Mouse (Mus musculus): ENCODE data around the gene Lurap1. TPM values are rescaled to one million over a fixed set of nuclear protein-coding genes. Genes with fewer than 3 reads are reported as not detected.

Gene Lurap1
- polyA plus RNA-seq, 1 experiment: 0.85 TPM

DNA sequence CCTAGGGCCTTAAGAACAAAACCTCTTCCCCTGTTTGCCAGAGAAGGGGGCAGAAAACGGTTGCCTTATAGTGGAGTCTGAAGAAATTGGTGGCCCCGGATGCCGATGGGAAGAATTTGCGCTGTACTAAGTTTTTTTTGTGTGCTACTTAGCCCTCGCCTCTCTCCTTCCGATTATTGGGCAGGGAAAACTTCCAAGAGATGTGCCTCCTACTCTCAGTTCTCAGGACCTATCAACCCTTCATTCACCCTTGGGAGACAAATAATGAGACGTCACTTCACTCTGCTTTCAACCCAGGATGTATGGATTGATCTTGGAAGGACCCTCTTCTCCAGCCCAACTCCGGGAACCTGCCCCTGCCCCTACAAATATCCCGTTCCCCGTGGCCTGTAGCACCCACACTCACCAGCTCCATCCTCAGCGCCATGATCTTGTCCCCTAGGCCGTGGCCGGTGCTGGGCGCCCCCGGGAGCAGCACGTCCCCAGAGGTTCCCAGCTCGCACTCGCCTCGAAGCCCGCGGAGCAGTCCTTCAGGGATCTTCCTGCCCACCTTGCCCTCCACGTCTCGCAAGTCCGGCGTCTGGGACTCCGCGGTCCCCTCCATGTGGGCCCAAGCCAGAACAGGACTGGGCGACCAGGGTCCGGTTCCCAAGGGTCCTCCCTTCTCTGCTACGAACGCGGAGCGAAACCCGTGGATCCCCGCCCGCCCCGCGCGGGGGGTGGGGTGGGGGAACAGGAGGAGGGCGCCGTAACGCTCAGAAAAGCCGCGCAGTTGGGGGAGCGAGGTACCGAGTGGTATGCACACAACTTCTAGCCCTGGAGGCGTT lies 7.0 kb downstream of the Lurap1 start:
- Histone ChIP-seq H3K36me3 (ENCODE audit: control insufficient read depth, insufficient read depth, low read length) (no peaks in the 10 kb centered on the region), H3K4me1 (ENCODE audit: control insufficient read depth, insufficient read depth, insufficient read length, low read length) (peaks cover 5% of the 10 kb centered on the region), H3K4me3 (ENCODE audit: low read depth, low read length) (peak overlapping the region; percentile 76), H3K27me3 (ENCODE audit: control insufficient read depth, insufficient read depth, low read length) (peaks cover 9% of the 10 kb centered on the region; the same call in 1 of the 2 replicates), H3K27ac (ENCODE audit: insufficient read depth, low read depth, low read length) (no peak overlapping the region)
- 2% methylated on average over 46 of the region's 47 CpGs for WGBS
- TF ChIP-seq POLR2A (IDR thresholded peaks at IDR 0.05; ENCODE audit: low read depth, low read length) (no peak), CTCF (IDR thresholded peaks at IDR 0.05; ENCODE audit: extremely low read depth, insufficient read length, insufficient replicate concordance, low read depth, low read length) (no peak)

DNA sequence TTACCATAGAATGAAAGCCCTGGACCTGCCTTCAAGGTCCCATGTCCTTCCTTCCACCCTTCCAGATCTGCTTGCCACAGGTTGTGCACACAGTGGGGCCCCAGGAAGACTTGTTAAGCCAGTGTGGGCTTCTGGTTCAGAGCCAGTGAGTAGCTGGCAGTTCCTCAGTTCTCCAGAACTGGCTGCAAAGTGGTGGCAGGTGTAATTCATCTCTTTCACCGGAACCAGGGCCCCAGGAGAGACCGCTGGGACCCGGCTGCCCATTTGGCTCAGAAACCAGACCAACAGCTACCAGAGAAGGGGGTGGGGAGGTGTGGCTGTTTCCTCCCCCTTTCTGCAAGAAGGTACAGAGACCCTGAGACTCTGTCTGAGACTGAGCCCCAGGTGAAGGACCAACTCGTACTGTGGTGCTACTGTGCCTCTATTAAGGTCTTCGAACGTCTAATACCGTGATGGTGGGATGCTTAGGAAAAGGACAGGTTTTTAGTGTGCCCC lies 7.8 kb downstream of the Lurap1 start:
- 28% methylated on average over 7 of the region's 7 CpGs for WGBS
- H3K4me1 ChIP-seq (ENCODE audit: control insufficient read depth, insufficient read depth, insufficient read length, low read length): peaks cover 5% of the 10 kb centered on the region
- no peaks in the 10 kb centered on the region for H3K36me3 ChIP-seq (ENCODE audit: control insufficient read depth, insufficient read depth, low read length)
- TF ChIP-seq POLR2A (IDR thresholded peaks at IDR 0.05; ENCODE audit: low read depth, low read length) (no peak), CTCF (IDR thresholded peaks at IDR 0.05; ENCODE audit: extremely low read depth, insufficient read length, insufficient replicate concordance, low read depth, low read length) (no peak)
- H3K27ac ChIP-seq (ENCODE audit: insufficient read depth, low read depth, low read length): no peak overlapping the region
- peaks cover 9% of the 10 kb centered on the region; the same call in 1 of the 2 replicates for H3K27me3 ChIP-seq (ENCODE audit: control insufficient read depth, insufficient read depth, low read length)
- H3K4me3 ChIP-seq (ENCODE audit: low read depth, low read length): 0 out of 2 replicates have a peak overlapping the region, but pooled peaks have one; percentile 5

DNA sequence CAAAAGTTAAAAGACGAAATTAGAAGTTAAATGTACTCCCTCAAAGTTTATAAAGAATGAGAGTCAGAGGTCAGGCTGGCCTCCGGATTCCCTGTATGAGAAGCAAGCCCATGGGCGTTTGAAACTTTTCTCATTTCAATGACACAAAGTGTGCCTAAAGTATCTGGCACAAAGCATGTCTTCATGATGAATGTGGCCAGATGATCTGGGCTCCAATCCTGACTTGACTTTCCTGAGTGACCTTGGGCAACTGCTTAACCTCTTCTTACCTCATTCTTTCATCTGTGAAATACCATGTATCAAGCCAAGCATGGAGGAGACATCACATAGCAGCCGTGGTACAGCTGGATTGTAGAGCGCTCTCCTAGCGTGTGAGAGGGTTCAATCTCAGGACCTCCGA lies 8.9 kb downstream of the Lurap1 start:
- no peak for TF ChIP-seq CTCF (IDR thresholded peaks at IDR 0.05; ENCODE audit: extremely low read depth, insufficient read length, insufficient replicate concordance, low read depth, low read length)
- Histone ChIP-seq H3K4me3 (ENCODE audit: low read depth, low read length) (no peak overlapping the region), H3K36me3 (ENCODE audit: control insufficient read depth, insufficient read depth, low read length) (no peaks in the 10 kb centered on the region), H3K27me3 (ENCODE audit: control insufficient read depth, insufficient read depth, low read length) (peaks cover 9% of the 10 kb centered on the region; the same call in 1 of the 2 replicates), H3K27ac (ENCODE audit: insufficient read depth, low read depth, low read length) (no peak overlapping the region), H3K4me1 (ENCODE audit: control insufficient read depth, insufficient read depth, insufficient read length, low read length) (peaks cover 5% of the 10 kb centered on the region)
- 90% methylated on average over 7 of the region's 7 CpGs for WGBS

DNA sequence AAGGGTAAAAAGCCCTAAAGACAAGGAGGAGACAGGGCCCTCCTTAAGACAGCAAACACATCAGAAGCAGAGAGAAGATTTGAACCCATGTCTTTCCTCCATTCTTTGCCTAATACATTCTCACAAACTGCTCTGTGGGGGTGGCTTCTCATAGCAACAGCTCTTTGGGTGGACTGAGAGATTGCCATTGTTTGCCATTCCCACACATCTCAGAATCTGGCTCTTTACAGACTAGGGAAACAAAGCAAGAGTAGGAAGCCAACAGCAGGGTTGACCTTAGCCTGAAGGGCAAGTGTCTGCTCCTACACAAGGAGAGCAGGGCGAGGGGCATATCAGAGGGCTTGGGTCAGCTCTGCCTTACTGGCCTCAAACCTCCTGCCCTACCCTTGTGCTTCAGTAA lies 9.4 kb downstream of the Lurap1 start:
- Histone ChIP-seq H3K36me3 (ENCODE audit: control insufficient read depth, insufficient read depth, low read length) (no peaks in the 10 kb centered on the region), H3K27me3 (ENCODE audit: control insufficient read depth, insufficient read depth, low read length) (peaks cover 9% of the 10 kb centered on the region; the same call in 1 of the 2 replicates), H3K4me3 (ENCODE audit: low read depth, low read length) (no peak overlapping the region), H3K27ac (ENCODE audit: insufficient read depth, low read depth, low read length) (no peak overlapping the region), H3K4me1 (ENCODE audit: control insufficient read depth, insufficient read depth, insufficient read length, low read length) (peaks cover 5% of the 10 kb centered on the region)
- TF ChIP-seq CTCF (IDR thresholded peaks at IDR 0.05; ENCODE audit: extremely low read depth, insufficient read length, insufficient replicate concordance, low read depth, low read length): no peak
- no peak for TF ChIP-seq POLR2A (IDR thresholded peaks at IDR 0.05; ENCODE audit: low read depth, low read length)
- whole genome bisulfite sequencing: 79% methylated on average over 1 of the region's 1 CpGs

DNA sequence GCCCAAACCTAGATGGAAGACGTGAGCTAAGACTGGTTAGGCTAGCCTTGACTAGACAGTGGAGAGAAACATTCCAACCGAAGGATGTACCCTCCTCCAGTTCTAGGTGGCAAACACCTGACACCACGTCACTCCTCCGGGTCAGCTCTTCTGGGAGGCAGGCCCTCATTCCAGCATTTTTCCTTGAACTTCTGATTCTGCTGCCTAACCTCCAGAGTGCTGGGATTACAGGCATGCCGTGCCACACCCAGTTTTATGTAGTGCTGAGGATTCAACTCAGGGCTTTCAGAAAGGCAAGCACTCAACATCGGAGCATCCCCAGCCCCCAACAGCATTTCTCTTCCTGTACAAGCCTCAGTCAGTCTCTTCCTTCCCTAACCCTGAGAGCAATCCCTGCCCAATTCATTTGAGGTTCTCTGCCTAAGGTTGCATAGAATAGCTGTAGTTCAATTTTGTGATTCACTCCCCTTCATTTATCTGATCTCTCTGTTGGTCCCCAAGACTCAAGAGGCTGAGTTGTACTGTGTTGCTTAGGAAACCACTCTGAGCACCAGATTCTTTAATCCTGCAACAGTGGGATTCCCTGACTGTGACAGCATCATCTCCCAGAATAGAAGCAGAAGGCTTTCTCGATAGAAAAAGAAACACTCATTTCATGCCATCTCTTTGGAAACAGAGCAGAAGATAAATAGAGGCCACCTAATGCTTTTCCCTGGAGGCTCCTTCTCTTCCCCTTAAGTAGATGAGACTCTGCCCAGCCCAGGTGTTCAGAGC lies 10.2 kb downstream of the Lurap1 start:
- H3K4me3 ChIP-seq (ENCODE audit: low read depth, low read length): no peak overlapping the region
- H3K27me3 ChIP-seq (ENCODE audit: control insufficient read depth, insufficient read depth, low read length): peaks cover 9% of the 10 kb centered on the region; the same call in 1 of the 2 replicates
- H3K36me3 ChIP-seq (ENCODE audit: control insufficient read depth, insufficient read depth, low read length): no peaks in the 10 kb centered on the region
- H3K4me1 ChIP-seq (ENCODE audit: control insufficient read depth, insufficient read depth, insufficient read length, low read length): peaks cover 5% of the 10 kb centered on the region
- H3K27ac ChIP-seq (ENCODE audit: insufficient read depth, low read depth, low read length): no peak overlapping the region
- TF ChIP-seq POLR2A (IDR thresholded peaks at IDR 0.05; ENCODE audit: low read depth, low read length) (no peak), CTCF (IDR thresholded peaks at IDR 0.05; ENCODE audit: extremely low read depth, insufficient read length, insufficient replicate concordance, low read depth, low read length) (no peak)
- 77% methylated on average over 7 of the region's 7 CpGs for WGBS

DNA sequence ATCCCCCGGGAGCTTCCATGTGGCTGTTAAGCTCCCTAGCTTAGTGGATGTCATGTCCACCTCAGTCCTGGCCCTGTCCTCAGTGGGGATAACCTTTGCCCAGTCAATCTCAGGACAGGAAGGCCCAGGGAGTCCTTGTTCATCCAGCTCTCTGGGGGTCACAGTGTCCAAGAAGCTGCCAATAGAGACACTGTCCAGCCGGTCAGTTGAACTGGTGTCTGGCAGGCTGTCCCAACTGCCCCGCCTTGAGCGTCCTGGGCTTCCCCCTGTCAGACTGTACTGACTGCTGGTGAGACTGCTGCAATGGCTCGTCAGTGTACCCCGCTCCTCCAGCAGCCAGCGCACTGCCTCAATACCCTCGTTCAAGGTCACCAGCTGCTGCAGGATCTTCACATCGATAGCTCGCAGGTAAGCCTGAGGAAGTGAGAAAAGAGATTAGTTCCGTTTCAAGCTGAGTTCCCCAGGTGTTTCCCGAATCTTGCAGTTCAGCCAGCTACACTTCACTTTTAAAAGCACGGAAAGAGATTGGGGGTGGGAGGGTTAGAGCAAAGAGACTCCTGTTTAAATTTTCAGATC lies 13.6 kb downstream of the Lurap1 start:
- WGBS: 70% methylated on average over 13 of the region's 13 CpGs
- H3K4me1 ChIP-seq (ENCODE audit: control insufficient read depth, insufficient read depth, insufficient read length, low read length): no peaks in the 10 kb centered on the region
- no peak overlapping the region for H3K27ac ChIP-seq (ENCODE audit: insufficient read depth, low read depth, low read length)
- H3K27me3 ChIP-seq (ENCODE audit: control insufficient read depth, insufficient read depth, low read length): 0 out of 2 replicates have a peak, but pooled peaks cover 3% of the 10 kb centered on the region
- TF ChIP-seq POLR2A (IDR thresholded peaks at IDR 0.05; ENCODE audit: low read depth, low read length) (no peak), CTCF (IDR thresholded peaks at IDR 0.05; ENCODE audit: extremely low read depth, insufficient read length, insufficient replicate concordance, low read depth, low read length) (no peak)
- H3K36me3 ChIP-seq (ENCODE audit: control insufficient read depth, insufficient read depth, low read length): no peaks in the 10 kb centered on the region
- H3K4me3 ChIP-seq (ENCODE audit: low read depth, low read length): no peak overlapping the region

Data from small intestine, adult 2 months (tissue).